Mouse (Mus musculus) ES-Bruce4 (cell line): ENCODE measurements around the gene Fancd2os. TPM values are rescaled to one million over a fixed set of nuclear protein-coding genes. Genes with fewer than 3 reads are reported as not detected.

Source experiments
- H3K27ac ChIP-seq: 2 replicates; pipeline ENCODE4 v1.5.1; 2012; ENCODE audit warnings: low read length, inconsistent platforms; ENCODE audit not compliant: insufficient read depth
- H3K27me3 ChIP-seq: 2 replicates; pipeline ENCODE4 v1.6.1; 2012; ENCODE audit warnings: mild to moderate bottlenecking, low read length, inconsistent platforms; ENCODE audit not compliant: control insufficient read depth, poor library complexity, insufficient read depth, severe bottlenecking
- H3K36me3 ChIP-seq: 2 replicates; pipeline ENCODE4 v1.6.1; 2012; ENCODE audit warnings: inconsistent platforms, mild to moderate bottlenecking, low read length, moderate library complexity; ENCODE audit not compliant: control insufficient read depth, poor library complexity, insufficient read depth, severe bottlenecking
- H3K4me1 ChIP-seq: one replicate; pipeline ENCODE4 v1.8.1; 2011; ENCODE audit warnings: low read length; ENCODE audit not compliant: control insufficient read depth, insufficient read depth
- H3K4me3 ChIP-seq: 2 replicates; pipeline ENCODE4 v1.5.1; 2011; ENCODE audit warnings: low read depth, mild to moderate bottlenecking, low read length
- H3K9ac ChIP-seq: 2 replicates; pipeline ENCODE4 v1.6.1; 2012; ENCODE audit warnings: low read depth, mild to moderate bottlenecking, inconsistent platforms; ENCODE audit not compliant: poor library complexity, severe bottlenecking
- H3K9me3 ChIP-seq: replicated peaks from 2 replicates; pipeline ENCODE4 v1.6.1; 2012; ENCODE audit warnings: mild to moderate bottlenecking, low read length, inconsistent platforms; ENCODE audit not compliant: control insufficient read depth, poor library complexity, insufficient read depth, severe bottlenecking
- CTCF ChIP-seq: IDR thresholded peaks from one replicate; pipeline ENCODE4 v1.8.1; 2011; ENCODE audit warnings: low read depth, low read length
- EP300 ChIP-seq: IDR thresholded peaks from 2 replicates; pipeline ENCODE4 v1.6.1; 2011; ENCODE audit warnings: low read depth, low read length; ENCODE audit not compliant: insufficient read depth
- POLR2A ChIP-seq: IDR thresholded peaks from one replicate; pipeline ENCODE4 v1.8.1; 2011; ENCODE audit warnings: low read length; ENCODE audit not compliant: insufficient read depth
- polyA plus RNA-seq: library from polyadenylated mRNA; stranded (reverse); fragments of >200 nt; gene quantifications from 2 replicates; pipeline ENCODE4 v1.2.4, GENCODE M21; 2011; ENCODE audit warnings: low read depth; ENCODE audit not compliant: missing spikeins, insufficient read depth, insufficient read length

The Fancd2os gene
- polyA plus RNA-seq, 1 experiment = not detected

DNA sequence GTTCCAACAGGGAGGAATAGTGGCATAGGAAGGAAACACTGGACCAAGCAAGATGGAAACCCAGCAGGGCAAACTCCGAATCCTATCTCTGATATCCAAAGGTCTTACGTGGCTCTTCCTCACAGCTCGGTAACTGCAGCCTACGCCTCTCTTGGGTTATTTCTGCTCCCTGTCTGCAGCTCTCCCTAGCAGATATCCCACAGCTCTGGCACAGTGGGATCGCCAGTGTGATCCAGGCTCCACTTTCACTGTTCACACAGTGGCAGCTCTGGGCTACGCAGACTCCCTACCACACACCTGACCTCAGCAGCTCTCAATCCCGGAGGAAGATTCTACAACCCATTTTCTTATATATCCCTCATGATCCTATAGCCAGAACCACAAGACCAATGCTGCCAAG is 13.6 kb upstream of the Fancd2os start:
- H3K36me3 ChIP-seq = peaks cover 14% of the 10 kb centered on the region; the same call in 1 of the 2 replicates
- H3K27ac ChIP-seq = no peak overlapping the region
- no peak for TF ChIP-seq EP300
- no peak for TF ChIP-seq POLR2A
- no peak for TF ChIP-seq CTCF
- H3K9me3 ChIP-seq = no peaks in the 10 kb centered on the region
- no peak overlapping the region for H3K9ac ChIP-seq
- H3K4me3 ChIP-seq = no peak overlapping the region
- peaks cover 3% of the 10 kb centered on the region for H3K4me1 ChIP-seq
- H3K27me3 ChIP-seq = no peaks in the 10 kb centered on the region

DNA sequence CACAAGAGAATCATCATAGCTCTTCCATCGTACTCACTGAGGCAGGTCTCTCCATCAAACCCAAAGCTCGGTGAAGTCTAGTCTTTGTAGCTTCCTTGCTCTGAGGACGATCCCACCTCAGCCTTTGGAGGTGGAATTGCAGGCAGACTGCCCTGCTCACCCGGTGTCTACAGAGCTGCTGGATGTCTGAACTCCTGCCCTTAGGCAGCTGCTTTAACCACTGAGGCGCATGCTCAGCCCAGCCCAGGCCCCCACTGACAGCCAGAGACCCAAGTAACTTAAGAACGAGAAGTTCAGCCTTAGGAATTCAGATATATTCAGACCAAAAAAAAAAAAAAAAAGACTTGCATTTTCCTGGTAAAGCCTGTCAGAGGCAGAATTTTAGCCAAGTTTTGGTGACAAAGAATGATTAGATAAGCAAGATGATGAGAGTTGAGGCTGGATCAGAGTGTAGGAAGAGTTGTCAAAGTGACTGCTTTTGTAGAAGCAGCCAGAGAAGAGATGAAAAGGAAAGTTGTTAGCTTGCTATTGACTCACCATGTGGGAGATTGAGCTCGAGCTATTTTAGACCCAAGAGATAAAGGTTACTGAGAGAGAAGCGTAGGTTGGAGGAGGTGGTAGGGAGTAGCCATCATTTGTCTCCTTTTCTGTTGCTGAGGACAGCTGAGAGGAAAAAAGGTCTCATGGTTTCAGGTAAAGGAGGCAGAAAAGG is 11.9 kb upstream of the Fancd2os start:
- TF ChIP-seq EP300 = no peak
- no peak for TF ChIP-seq CTCF
- no peak for TF ChIP-seq POLR2A
- Histone ChIP-seq H3K4me3 (no peak overlapping the region), H3K4me1 (no peaks in the 10 kb centered on the region), H3K36me3 (peaks cover 14% of the 10 kb centered on the region; the same call in 1 of the 2 replicates), H3K9ac (no peak overlapping the region), H3K27me3 (no peaks in the 10 kb centered on the region), H3K9me3 (no peaks in the 10 kb centered on the region), H3K27ac (no peak overlapping the region)

DNA sequence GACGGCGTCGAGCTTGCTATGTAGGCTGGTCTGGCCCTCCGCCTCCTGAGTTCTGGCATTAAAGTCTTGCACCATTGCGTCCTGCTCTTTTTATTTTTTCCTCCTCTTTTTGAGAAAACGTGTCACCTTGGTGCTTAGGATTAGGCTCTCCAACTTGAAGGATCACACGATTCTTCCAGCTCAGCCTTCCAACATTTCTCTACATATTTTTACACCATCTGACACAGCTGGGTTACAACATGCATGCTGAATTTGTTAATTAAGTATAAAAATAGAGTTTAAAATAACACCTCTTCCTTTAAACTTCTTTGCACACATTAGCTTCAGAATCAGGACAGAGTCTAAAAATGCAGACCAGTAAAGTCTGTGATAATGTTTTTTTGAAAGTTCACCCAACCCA is 8.8 kb upstream of the Fancd2os start:
- Histone ChIP-seq H3K27ac (no peak overlapping the region), H3K4me3 (no peak overlapping the region), H3K4me1 (no peaks in the 10 kb centered on the region), H3K9ac (no peak overlapping the region), H3K27me3 (no peaks in the 10 kb centered on the region), H3K36me3 (0 out of 2 replicates have a peak, but pooled peaks cover 6% of the 10 kb centered on the region), H3K9me3 (no peaks in the 10 kb centered on the region)
- TF ChIP-seq CTCF = no peak
- TF ChIP-seq POLR2A = no peak
- TF ChIP-seq EP300 = no peak

DNA sequence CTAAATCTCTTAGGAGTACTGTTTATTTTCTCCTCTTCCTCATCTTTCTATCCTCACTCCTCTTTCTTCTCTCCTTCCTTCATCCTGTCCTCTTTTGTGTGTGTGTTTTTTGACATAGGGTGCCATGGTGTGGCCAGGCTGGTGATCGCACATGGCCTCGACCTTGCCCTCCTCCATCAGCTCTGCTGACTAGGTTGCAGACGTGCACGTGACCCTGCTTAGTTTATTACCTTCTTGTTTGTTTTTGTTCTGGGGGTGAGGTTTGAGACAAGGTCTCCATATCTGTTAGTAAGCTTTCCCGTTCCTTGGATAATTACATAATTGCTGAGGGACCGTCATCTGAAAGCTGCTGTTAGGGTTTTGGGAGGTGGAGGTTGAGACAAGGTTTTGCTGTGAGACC is 8.4 kb upstream of the Fancd2os start:
- H3K9me3 ChIP-seq = no peaks in the 10 kb centered on the region
- no peak overlapping the region for H3K9ac ChIP-seq
- no peaks in the 10 kb centered on the region for H3K27me3 ChIP-seq
- H3K4me3 ChIP-seq = no peak overlapping the region
- H3K4me1 ChIP-seq = no peaks in the 10 kb centered on the region
- no peak for TF ChIP-seq POLR2A
- no peak for TF ChIP-seq CTCF
- no peak for TF ChIP-seq EP300
- 0 out of 2 replicates have a peak, but pooled peaks cover 4% of the 10 kb centered on the region for H3K36me3 ChIP-seq
- no peak overlapping the region for H3K27ac ChIP-seq

DNA sequence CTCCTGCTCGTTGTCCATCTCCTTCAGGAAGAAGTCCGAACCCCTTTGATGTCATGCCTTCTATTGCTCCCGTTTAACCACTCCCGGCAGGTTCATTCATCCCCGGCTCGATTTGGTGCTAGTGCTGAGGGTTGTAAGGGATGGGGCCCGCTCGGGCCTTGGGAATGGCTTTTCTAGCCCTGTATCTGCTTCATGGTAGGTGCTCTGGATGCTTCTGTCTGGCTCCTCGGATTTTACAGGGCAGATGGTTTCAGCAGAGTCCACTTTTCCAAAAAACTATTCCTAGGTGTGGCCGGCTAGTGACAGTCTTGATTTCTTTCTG is 4.7 kb upstream of the Fancd2os start:
- Histone ChIP-seq H3K27ac (no peak overlapping the region), H3K9ac (peak overlapping the region; percentile 75), H3K36me3 (0 out of 2 replicates have a peak, but pooled peaks cover 4% of the 10 kb centered on the region), H3K27me3 (no peaks in the 10 kb centered on the region), H3K9me3 (no peaks in the 10 kb centered on the region), H3K4me1 (no peaks in the 10 kb centered on the region), H3K4me3 (peak overlapping the region; percentile 96)
- TF ChIP-seq EP300 = no peak
- no peak for TF ChIP-seq CTCF
- no peak for TF ChIP-seq POLR2A

DNA sequence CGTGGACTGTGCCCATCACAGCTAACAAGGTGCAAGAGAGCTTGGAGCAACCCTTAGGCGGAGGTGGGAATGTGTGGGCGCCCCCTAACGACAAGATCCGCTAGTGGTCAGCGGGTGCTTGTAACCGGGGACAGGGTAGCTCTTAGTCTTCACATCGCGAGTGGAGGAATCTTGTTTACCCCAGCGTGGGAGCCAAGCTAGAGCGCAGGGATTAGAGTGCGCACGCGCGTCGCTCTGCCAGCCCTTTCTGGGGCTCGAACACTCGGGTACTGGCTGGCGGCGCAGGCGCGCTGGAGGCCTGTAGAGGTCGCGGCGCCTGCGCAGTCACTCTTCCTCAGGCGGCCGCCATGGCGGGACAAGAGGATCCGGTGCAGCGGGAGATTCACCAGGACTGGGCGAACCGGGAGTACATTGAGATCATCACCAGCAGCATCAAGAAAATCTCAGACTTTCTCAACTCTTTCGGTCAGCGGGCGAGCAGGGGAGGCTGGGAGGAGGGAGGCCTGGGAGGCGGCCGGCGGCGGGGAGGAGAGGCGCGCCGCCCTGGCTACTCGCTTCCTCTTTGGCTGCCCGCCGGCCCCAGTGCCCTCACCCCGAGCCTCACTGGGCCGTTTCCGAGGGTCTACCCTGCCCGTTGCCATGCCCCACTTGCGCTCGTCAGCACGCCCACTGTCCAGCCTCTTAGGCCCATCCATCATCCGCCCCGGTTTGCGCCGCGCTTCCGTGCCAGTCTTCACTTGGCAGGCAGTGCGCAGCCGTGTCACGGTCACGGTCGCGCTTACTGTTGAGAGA is 4.1 kb upstream of the Fancd2os start, which contains the start of gene Brk1:
TSS of gene Brk1 (plus strand) at position 341 of the 792 bp plus-strand sequence.
- 0 out of 2 replicates have a peak, but pooled peaks cover 2% of the 10 kb centered on the region for H3K36me3 ChIP-seq
- no peaks in the 10 kb centered on the region for H3K9me3 ChIP-seq
- peak within 1 kb of the TSS; percentile 96 for H3K4me3 ChIP-seq
- peak within 1 kb of the TSS; percentile 75 for H3K9ac ChIP-seq
- no peaks in the 10 kb centered on the region for H3K27me3 ChIP-seq
- H3K27ac ChIP-seq = no peak within 1 kb of the TSS
- TF ChIP-seq EP300 (no peak), POLR2A (peak; percentile 53), CTCF (peak; percentile 46)
- no peaks in the 10 kb centered on the region for H3K4me1 ChIP-seq
